Mouse (Mus musculus): ENCODE measurements around the gene Tvp23b. TPM values are rescaled to one million over a fixed set of nuclear protein-coding genes. Genes with fewer than 3 reads are reported as not detected.
A peak's percentile ranks its signal among the peaks of the same experiment; 100 is the strongest.

The Tvp23b gene
- polyA plus RNA-seq, 1 experiment from 2014 or later = 62.9 TPM

DNA sequence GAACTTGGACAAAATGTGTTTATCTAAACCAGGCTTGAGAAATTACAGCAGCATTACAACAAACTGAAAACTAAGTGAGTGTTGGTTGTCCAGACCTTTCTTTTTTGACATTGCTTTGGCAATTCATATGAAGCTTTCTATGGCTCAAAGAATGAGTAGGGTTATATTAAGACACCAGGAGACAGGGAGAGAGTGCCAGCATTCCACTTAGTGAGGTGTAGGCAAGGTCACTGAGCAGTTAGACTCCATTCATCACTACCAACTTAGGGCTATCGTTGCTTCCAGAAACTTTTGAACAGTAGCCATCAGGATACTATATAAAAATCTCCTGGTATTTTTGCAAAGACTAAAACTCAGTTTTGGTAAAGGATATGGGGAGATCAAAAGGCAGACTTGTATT is 1.9 kb upstream of the Tvp23b start:
- no peak overlapping the region for H3K4me2 ChIP-seq (replicated peaks; ENCODE audit: low read depth, low read length)
- no peaks in the 10 kb centered on the region for H3K9me3 ChIP-seq (ENCODE audit: control insufficient read depth, low read length)
- no peak for ATAC-seq (ENCODE audit: low FRiP score, low TSS enrichment)
- 88% methylated on average over 1 of the region's 1 CpGs for WGBS
- H3K36me3 ChIP-seq (ENCODE audit: control insufficient read depth, insufficient read depth, low read length) = no peaks in the 10 kb centered on the region; the same call in 1 of the 2 replicates
- no peak overlapping the region for H3K27ac ChIP-seq (ENCODE audit: low read depth, low read length)
- 0 out of 2 replicates have a peak, but pooled peaks cover 3% of the 10 kb centered on the region for H3K4me1 ChIP-seq (ENCODE audit: control insufficient read depth, insufficient read depth, low read length)
- no peaks in the 10 kb centered on the region for H3K27me3 ChIP-seq (ENCODE audit: control insufficient read depth, insufficient read depth, low read length)
- H3K9ac ChIP-seq (ENCODE audit: low read depth, low read length) = no peak overlapping the region
- no peak overlapping the region for H3K4me3 ChIP-seq (ENCODE audit: low read length)

DNA sequence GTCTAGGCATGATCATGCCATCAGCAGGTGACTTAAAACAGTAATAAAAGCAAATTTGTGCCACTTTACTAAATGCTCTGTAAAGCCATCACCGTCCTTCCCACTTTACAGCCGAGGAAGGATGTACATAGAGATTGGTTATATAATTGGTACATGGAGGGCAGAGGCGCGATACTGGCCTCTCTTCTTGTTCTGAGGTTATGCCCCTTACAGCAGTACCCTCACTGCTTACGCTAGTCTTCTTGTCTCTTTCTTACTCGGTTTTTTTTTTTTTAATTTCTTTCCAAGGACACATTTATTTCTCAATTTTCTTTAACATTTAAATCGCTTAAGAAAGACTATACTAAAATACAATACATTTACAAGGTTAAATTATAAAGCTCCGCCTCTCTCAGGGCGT is 527 bp upstream of the Tvp23b start:
- Histone ChIP-seq H3K4me2 (replicated peaks; ENCODE audit: low read depth, low read length) (peak overlapping the region; percentile 75), H3K4me3 (ENCODE audit: low read length) (peak overlapping the region; percentile 85), H3K4me1 (ENCODE audit: control insufficient read depth, insufficient read depth, low read length) (0 out of 2 replicates have a peak, but pooled peaks cover 3% of the 10 kb centered on the region), H3K27me3 (ENCODE audit: control insufficient read depth, insufficient read depth, low read length) (no peaks in the 10 kb centered on the region), H3K36me3 (ENCODE audit: control insufficient read depth, insufficient read depth, low read length) (peaks cover 4% of the 10 kb centered on the region; the same call in 1 of the 2 replicates), H3K9me3 (ENCODE audit: control insufficient read depth, low read length) (no peaks in the 10 kb centered on the region), H3K27ac (ENCODE audit: low read depth, low read length) (no peak overlapping the region), H3K9ac (ENCODE audit: low read depth, low read length) (0 out of 2 replicates have a peak overlapping the region, but pooled peaks have one; percentile 37)
- 24% methylated on average over 9 of the region's 9 CpGs for WGBS
- ATAC-seq (ENCODE audit: low FRiP score, low TSS enrichment) = peak; percentile 26; the same call in 1 of the 2 replicates

DNA sequence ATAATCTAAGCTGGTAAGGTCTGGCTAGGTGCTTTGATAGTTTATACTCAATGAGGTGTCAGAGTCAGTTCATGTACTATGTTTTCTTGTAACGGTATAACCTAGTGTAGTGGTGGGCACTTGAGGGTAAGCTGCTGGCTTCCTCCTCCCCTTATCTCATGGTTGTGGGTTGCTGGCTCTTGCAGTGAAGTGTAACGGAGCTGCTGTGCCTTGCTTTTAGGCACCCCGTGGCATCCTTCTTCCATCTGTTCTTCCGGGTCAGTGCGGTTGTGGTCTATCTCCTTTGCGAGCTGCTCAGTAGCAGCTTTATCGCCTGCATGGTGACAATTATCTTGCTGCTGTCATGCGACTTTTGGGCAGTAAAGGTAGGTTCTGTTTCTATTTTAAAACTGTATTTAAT is 4.2 kb downstream of the Tvp23b start:
- Histone ChIP-seq H3K4me3 (ENCODE audit: low read length) (no peak overlapping the region), H3K9ac (ENCODE audit: low read depth, low read length) (no peak overlapping the region), H3K4me1 (ENCODE audit: control insufficient read depth, insufficient read depth, low read length) (no peaks in the 10 kb centered on the region), H3K27ac (ENCODE audit: low read depth, low read length) (no peak overlapping the region), H3K27me3 (ENCODE audit: control insufficient read depth, insufficient read depth, low read length) (no peaks in the 10 kb centered on the region), H3K36me3 (ENCODE audit: control insufficient read depth, insufficient read depth, low read length) (peaks cover 34% of the 10 kb centered on the region; the same call in 1 of the 2 replicates), H3K9me3 (ENCODE audit: control insufficient read depth, low read length) (no peaks in the 10 kb centered on the region), H3K4me2 (replicated peaks; ENCODE audit: low read depth, low read length) (no peak overlapping the region)
- no peak for ATAC-seq (ENCODE audit: low FRiP score, low TSS enrichment)
- WGBS = 95% methylated on average over 8 of the region's 8 CpGs

DNA sequence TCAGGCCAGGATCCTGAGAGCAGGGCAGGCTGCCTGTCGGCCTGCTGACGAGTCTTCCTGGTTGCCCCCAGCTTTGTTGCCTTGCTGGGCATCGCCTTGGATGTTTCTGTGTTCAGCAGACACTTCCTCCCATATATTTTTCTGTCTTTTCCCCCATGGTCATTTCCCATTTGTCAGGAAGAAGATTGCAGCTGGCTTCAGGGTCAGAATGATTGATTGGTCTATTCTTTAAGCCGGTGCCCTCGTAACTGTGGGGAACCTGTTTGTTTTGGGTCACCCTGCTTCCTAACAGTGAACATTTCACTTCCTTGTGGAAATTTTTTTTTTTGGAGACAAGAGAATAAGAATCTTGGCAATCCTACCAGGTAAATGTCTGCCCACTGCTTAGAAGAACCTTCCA is 6.1 kb downstream of the Tvp23b start:
- H3K9me3 ChIP-seq (ENCODE audit: control insufficient read depth, low read length) = no peaks in the 10 kb centered on the region
- H3K36me3 ChIP-seq (ENCODE audit: control insufficient read depth, insufficient read depth, low read length) = peaks cover 43% of the 10 kb centered on the region; the same call in 1 of the 2 replicates
- H3K9ac ChIP-seq (ENCODE audit: low read depth, low read length) = no peak overlapping the region
- ATAC-seq (ENCODE audit: low FRiP score, low TSS enrichment) = no peak
- peak overlapping the region; percentile 37; the same call in 1 of the 2 replicates for H3K27ac ChIP-seq (ENCODE audit: low read depth, low read length)
- H3K4me2 ChIP-seq (replicated peaks; ENCODE audit: low read depth, low read length) = no peak overlapping the region
- H3K4me1 ChIP-seq (ENCODE audit: control insufficient read depth, insufficient read depth, low read length) = no peaks in the 10 kb centered on the region
- WGBS = 61% methylated on average over 5 of the region's 5 CpGs
- no peaks in the 10 kb centered on the region for H3K27me3 ChIP-seq (ENCODE audit: control insufficient read depth, insufficient read depth, low read length)
- H3K4me3 ChIP-seq (ENCODE audit: low read length) = no peak overlapping the region

DNA sequence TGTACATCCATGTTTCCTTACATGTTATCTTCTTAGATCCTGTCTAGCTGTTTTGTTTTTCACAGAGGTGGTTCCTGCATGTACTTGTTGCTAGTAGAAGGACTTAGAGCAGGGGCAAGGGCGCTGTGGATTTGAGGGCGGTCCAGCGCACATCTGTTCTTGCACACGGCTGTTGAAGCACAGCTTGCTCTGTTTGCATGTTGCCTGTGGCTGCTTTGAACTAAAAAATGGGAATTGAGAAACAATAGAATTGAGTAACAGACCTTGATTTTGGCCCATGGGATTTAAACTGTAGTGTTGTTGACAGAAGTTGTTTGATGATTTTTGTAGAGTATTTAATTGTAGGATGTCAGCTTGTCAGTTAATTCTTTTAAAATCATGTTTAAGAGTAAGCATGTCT is 11.5 kb downstream of the Tvp23b start:
- ATAC-seq (ENCODE audit: low FRiP score, low TSS enrichment) = no peak
- H3K36me3 ChIP-seq (ENCODE audit: control insufficient read depth, insufficient read depth, low read length) = peaks cover 66% of the 10 kb centered on the region
- no peaks in the 10 kb centered on the region for H3K4me1 ChIP-seq (ENCODE audit: control insufficient read depth, insufficient read depth, low read length)
- no peak overlapping the region for H3K9ac ChIP-seq (ENCODE audit: low read depth, low read length)
- H3K4me2 ChIP-seq (replicated peaks; ENCODE audit: low read depth, low read length) = no peak overlapping the region
- H3K4me3 ChIP-seq (ENCODE audit: low read length) = no peak overlapping the region
- WGBS = 87% methylated on average over 4 of the region's 4 CpGs
- H3K27me3 ChIP-seq (ENCODE audit: control insufficient read depth, insufficient read depth, low read length) = no peaks in the 10 kb centered on the region
- H3K27ac ChIP-seq (ENCODE audit: low read depth, low read length) = no peak overlapping the region
- no peaks in the 10 kb centered on the region for H3K9me3 ChIP-seq (ENCODE audit: control insufficient read depth, low read length)

DNA sequence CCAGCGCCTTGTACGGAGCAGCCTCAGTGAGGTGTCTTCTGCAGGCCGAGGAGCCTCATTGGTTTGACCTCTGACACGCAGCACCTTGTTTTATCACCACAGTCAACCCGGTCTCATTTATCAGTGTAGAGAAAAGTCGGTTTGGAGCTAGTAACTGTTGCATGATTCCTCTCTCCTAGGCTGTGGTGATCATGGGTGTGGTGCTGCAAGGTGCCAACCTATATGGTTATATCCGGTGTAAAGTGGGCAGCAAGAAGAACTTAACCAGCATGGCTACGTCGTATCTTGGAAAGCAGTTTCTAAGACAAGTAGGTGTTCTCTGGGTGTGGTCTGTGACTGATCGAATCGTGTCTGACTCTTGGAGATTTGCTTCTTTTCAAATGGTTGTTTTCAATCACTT is 12.5 kb downstream of the Tvp23b start:
- no peaks in the 10 kb centered on the region for H3K27me3 ChIP-seq (ENCODE audit: control insufficient read depth, insufficient read depth, low read length)
- no peak overlapping the region for H3K9ac ChIP-seq (ENCODE audit: low read depth, low read length)
- no peak for ATAC-seq (ENCODE audit: low FRiP score, low TSS enrichment)
- H3K27ac ChIP-seq (ENCODE audit: low read depth, low read length) = no peak overlapping the region
- 94% methylated on average over 11 of the region's 11 CpGs for WGBS
- peaks cover 61% of the 10 kb centered on the region for H3K36me3 ChIP-seq (ENCODE audit: control insufficient read depth, insufficient read depth, low read length)
- H3K4me2 ChIP-seq (replicated peaks; ENCODE audit: low read depth, low read length) = no peak overlapping the region
- no peak overlapping the region for H3K4me3 ChIP-seq (ENCODE audit: low read length)
- no peaks in the 10 kb centered on the region for H3K4me1 ChIP-seq (ENCODE audit: control insufficient read depth, insufficient read depth, low read length)
- no peaks in the 10 kb centered on the region for H3K9me3 ChIP-seq (ENCODE audit: control insufficient read depth, low read length)

DNA sequence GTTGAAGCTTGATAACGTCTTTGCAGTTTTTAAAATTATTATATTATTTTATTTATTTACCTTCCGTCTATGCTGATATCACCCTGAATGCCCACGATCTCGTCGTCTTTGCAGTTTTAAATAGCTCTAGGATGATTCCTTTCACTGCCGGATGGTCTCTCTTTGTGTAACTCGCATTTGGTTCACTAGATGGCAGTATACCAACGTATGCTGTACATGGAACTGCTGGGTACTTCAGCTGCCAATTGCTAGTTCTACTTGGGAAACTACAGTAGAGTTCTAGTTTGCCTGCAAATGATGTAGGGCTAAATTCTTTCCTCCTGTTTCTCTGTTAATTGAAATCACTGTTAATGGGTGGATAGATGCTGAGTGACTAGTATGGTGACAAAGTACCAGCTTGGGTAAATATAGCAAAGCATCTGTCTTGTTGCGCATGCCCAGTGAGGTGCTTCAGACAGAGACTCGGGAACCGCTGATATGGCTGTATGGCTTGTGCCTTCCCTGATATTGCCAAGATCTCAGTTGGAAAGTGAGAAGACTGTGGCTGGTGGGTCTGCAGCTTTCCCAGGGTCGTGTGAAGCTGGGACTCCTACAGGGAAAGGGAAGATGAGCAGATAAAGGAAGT is 22.6 kb downstream of the Tvp23b start:
- no peaks in the 10 kb centered on the region for H3K4me1 ChIP-seq (ENCODE audit: control insufficient read depth, insufficient read depth, low read length)
- WGBS = 35% methylated on average over 12 of the region's 12 CpGs
- no peak overlapping the region for H3K27ac ChIP-seq (ENCODE audit: low read depth, low read length)
- no peaks in the 10 kb centered on the region for H3K36me3 ChIP-seq (ENCODE audit: control insufficient read depth, insufficient read depth, low read length)
- no peak overlapping the region for H3K4me3 ChIP-seq (ENCODE audit: low read length)
- no peak overlapping the region for H3K4me2 ChIP-seq (replicated peaks; ENCODE audit: low read depth, low read length)
- ATAC-seq (ENCODE audit: low FRiP score, low TSS enrichment) = no peak; the same call in 1 of the 2 replicates
- H3K9ac ChIP-seq (ENCODE audit: low read depth, low read length) = no peak overlapping the region
- no peaks in the 10 kb centered on the region for H3K9me3 ChIP-seq (ENCODE audit: control insufficient read depth, low read length)
- H3K27me3 ChIP-seq (ENCODE audit: control insufficient read depth, insufficient read depth, low read length) = no peaks in the 10 kb centered on the region

DNA sequence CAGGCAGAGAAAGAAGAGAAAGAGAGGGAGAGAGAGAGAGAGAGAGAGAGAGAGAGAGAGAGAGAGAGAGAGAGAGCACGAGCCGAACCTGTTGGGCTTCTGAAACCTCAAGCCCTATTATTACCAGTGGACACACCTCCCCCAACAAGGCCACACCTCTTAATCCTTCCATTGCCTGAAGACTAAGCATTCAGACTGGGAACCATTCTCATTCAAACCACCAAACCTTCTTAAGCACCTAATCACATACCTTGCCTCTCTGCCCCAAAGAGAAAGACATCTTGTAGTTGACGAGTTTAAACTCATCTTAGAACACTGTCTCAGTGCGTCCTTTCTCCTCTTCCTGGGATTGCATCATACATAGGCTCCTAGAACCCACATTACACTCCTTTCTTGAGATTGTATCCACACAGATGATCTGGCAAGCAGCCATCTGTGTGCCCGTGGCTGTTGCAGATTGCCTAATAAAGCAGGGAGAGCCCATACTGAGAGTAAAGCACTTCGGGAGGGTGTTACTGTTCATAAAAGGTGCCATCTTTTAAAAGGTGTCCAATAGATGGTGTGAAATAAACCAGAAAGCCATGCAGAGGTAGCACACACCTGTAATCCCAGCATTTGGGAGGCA is 24.7 kb downstream of the Tvp23b start:
- H3K4me2 ChIP-seq (replicated peaks; ENCODE audit: low read depth, low read length) = no peak overlapping the region
- no peak overlapping the region for H3K4me3 ChIP-seq (ENCODE audit: low read length)
- WGBS = 80% methylated on average over 6 of the region's 6 CpGs
- H3K27me3 ChIP-seq (ENCODE audit: control insufficient read depth, insufficient read depth, low read length) = no peaks in the 10 kb centered on the region
- H3K9me3 ChIP-seq (ENCODE audit: control insufficient read depth, low read length) = no peaks in the 10 kb centered on the region
- H3K4me1 ChIP-seq (ENCODE audit: control insufficient read depth, insufficient read depth, low read length) = no peaks in the 10 kb centered on the region
- H3K36me3 ChIP-seq (ENCODE audit: control insufficient read depth, insufficient read depth, low read length) = no peaks in the 10 kb centered on the region
- no peak for ATAC-seq (ENCODE audit: low FRiP score, low TSS enrichment)
- H3K27ac ChIP-seq (ENCODE audit: low read depth, low read length) = no peak overlapping the region
- no peak overlapping the region for H3K9ac ChIP-seq (ENCODE audit: low read depth, low read length)

DNA sequence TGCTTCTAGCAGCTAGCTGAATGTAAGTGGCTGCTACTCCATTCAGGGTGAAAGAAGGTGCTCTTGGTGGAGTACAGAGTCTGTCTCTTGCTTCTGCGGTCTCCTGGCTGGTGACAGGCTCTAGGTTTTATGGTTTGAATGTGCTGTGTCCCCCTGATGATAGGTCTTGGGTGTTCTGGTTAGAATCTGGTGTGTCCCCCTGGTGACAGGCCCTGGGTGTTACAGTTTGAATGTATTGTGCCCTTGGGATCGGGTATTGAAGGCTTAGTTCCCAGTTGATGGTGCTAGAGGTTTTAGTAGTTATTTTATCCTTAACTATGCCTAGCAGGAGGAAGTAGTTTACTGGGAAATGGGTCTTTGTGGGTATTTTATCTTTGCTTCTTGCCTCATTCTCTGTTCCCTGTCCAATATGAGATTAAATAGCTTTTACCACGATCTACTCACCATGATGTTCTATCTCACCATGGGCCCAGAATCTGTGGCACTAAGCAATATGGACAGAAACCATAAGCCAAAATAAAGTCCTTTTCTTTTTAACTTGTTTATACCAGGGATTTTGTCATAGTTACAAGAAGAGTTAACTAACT is 30.6 kb downstream of the Tvp23b start:
- no peak overlapping the region for H3K27ac ChIP-seq (ENCODE audit: low read depth, low read length)
- no peaks in the 10 kb centered on the region for H3K4me1 ChIP-seq (ENCODE audit: control insufficient read depth, insufficient read depth, low read length)
- H3K9me3 ChIP-seq (ENCODE audit: control insufficient read depth, low read length) = no peaks in the 10 kb centered on the region
- no peak for ATAC-seq (ENCODE audit: low FRiP score, low TSS enrichment)
- no peak overlapping the region for H3K4me2 ChIP-seq (replicated peaks; ENCODE audit: low read depth, low read length)
- WGBS = 83% methylated on average over 3 of the region's 3 CpGs
- no peak overlapping the region for H3K9ac ChIP-seq (ENCODE audit: low read depth, low read length)
- H3K27me3 ChIP-seq (ENCODE audit: control insufficient read depth, insufficient read depth, low read length) = no peaks in the 10 kb centered on the region
- no peak overlapping the region for H3K4me3 ChIP-seq (ENCODE audit: low read length)
- H3K36me3 ChIP-seq (ENCODE audit: control insufficient read depth, insufficient read depth, low read length) = no peaks in the 10 kb centered on the region
